Mouse (Mus musculus): ENCODE measurements around the gene Romo1.
"Not testable (repeated sequence)": the region's sequence is repeated elsewhere in the genome, so short reads cannot be mapped to it uniquely, and the experiment has no call there.

Romo1 gene

DNA sequence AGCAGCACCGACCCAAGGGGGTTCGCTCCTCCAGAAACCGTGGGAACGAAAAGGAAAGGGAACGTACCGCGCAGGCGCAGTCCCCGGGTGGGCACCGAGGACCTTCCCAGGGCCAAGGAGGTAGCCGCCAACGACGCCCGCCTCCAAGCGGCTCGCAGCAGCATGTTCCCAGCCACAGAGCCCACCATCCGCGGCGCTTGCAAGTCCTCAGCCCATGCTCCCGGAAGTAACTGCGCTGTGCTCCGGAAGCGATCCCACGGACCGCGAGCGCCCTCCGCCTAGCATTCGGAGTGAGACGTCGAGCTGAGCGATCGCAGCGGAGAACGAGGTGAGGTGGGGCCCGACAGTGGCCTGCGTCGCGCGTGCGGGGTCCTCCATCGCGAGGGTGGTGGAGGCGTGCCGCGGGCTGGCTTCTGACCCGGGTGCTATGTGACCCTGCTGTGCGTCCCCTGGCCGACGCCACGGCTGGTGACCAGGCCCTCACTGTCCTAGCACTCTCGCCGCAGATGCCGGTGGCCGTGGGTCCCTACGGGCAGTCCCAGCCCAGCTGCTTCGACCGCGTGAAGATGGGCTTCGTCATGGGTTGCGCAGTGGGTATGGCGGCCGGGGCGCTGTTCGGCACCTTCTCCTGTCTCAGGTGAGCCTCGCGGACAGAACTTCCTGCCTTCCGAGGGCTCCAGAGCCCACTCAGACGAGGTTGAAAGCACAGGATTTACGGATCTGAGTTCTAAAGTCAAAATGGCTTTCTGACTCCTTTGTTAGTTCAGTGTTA is at the start of gene Romo1, which contains the start of gene Nfs1:
Gene Romo1 (plus strand): TSS at position 87 of the 772 bp plus-strand sequence.
Gene Nfs1 (minus strand): TSS at position 234 of the 772 bp plus-strand sequence.
- peak; percentile 94 for DNase-seq

DNA sequence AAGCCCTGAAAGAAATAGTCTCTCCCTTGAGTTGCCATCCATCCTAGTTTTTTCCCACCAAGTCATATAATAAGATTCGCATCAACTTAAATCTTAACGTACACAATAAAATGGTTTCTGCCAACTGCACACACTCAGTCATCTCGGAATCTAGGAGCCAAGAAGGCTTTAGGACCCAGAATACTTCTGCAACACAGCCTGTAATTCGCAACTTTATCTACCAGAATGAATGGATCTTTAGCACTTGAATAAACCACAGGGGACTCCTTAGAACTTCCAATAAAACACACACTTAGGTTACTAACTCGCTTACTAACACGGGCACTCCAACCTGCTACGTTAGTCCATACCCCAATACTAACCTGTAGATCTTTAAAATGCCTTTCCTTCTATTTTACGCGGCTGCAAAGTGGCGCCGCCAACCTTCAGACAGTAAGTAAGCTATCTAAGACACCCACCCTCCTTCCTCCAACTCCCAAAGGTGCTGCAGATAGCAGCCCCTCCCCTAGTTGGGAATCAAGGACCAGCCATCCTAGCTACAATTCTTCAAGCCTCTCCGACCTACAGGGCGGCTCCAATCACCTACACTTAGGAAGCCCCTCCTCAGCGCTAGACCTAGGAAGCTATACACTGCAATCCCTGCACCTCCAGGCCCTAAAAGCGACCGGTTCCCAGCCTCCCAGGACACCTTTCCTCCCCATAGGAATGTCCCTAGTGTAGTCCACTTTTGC is 33.0 kb upstream of the Romo1 start:
- DNase-seq = peak; percentile 42

DNA sequence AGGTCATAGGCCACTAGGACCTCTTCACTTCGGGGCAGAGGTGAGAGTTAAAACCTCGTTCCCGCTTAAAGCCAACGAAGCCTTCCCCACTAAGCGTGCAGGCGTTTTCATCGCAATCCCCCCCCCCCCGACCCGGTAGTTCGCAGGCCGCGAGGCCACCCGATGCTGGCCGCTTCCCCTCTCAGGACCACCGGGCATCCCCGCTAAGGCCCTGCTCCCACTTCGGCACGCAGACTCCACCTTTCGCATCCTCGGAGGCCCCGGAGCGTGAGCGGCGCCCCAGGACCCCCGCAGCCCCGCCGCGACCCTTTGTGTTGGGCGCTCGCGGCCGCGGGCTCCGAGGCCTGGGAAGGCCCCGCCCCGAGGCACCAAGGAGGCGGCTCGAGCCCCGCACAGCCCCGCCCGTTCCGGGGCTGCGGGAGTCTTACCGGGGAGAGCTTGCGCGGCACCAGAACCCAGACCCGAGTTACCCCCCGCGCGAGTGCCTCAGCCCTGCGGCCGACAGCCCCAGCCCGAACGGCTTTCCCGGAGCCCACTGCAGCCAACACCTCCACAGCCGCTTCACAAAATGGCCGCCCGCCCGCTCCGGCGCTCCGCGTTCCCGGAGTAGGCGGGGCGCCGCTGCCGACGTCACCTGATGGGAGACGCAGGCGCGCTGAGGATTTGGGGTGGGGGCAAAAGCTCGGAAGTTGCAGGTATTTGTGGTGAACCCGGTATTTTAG is 32.3 kb upstream of the Romo1 start, which contains the start of the genes Cpne1 and Rbm12:
Gene Cpne1 (minus strand): TSS at position 608 of the 722 bp plus-strand sequence.
Gene Rbm12 (minus strand): TSS at position 621 of the 722 bp plus-strand sequence.
- peak; percentile 97 for DNase-seq

- DNase-seq = not testable (repeated sequence)
Measured at GRCm38 (mm10) chr2:156112080-156112423, 31.8 kb upstream of the Romo1 start.

DNA sequence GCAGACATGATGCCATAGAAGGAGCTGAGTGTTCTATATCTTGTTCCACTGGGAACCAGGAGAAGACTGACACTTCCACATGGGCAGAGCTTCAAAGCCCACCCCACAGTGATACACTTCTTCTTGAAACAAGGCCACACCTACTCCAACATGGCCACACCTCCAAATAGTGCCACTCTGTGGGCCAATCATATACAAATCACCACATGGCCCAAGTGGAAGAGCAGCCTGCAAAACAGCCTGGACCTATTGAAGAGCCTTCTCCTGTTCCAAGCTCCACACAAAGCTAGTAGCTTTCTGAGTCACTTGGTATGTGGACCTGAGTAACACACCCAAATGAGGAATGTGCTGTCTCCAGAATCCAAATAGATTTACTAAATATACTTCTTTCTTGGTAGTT is 24.3 kb upstream of the Romo1 start:
- DNase-seq = no peak

GRCm38 (mm10) chr2:156123731-156124130 is 20.1 kb upstream of the Romo1 start:
- DNase-seq = no peak

DNA sequence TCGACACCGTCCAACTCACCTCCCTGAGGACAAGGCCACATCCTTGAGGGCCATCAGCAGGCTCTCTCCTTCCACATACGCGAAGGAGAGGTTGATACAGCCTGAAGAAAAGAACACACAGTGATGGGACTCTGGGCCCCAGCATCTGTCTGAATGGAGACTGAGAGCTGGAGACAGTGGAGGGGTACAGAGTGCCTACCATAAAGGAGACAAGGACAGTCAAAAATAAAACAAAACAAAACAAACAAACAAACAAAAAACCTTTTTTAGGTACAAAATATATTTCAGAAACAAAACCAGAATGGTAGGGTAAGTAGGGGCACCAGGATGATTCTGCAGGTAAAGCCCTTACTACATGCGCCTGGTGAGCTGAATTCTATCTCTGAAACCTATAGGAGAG is 16.8 kb upstream of the Romo1 start, which contains the start of gene Gm28036:
Gene Gm28036 (minus strand): TSS at position 101 of the 400 bp plus-strand sequence.
- no peak for DNase-seq

DNA sequence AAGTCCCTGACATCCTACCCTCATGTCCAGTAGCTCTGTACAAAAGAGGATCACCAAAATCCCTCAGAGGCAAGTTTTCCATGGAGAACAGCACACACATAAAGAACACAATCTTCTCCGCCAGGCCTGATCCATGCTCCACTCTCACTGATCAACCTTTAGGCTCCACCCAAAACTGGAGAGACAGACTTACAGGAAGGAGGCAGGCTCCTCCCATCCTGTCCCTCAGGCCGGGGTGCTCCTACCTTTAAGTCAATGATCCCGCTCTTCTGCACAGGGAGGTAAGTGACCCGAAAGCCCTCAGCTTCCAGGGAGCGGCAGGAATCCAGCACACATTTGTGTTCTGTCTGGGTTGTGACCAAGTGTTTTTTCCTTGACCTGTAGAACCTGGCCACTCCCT is 9.7 kb upstream of the Romo1 start:
- DNase-seq = no peak

DNA sequence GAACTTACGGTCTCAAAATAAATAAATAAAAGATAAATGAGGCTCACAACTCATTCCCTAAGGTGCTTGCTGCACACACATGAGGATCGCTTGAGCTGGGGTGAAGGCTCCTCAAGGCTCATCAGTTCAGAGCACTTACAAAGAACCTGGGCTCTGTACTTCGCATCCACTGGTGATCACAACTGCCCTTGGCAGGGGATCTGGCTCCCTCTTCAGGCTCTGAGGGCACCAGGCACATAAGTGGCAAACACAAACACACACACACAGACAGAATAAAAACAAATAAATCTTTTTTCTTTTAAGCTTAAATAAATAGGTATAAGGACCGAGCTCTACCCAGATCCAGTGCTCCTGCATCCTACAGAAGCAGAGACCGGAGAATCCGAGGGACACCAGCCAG is 8.1 kb upstream of the Romo1 start:
- DNase-seq = peak; percentile 12

GRCm38 (mm10) chr2:156142820-156143219 is 1.0 kb upstream of the Romo1 start:
- no peak for DNase-seq

DNA sequence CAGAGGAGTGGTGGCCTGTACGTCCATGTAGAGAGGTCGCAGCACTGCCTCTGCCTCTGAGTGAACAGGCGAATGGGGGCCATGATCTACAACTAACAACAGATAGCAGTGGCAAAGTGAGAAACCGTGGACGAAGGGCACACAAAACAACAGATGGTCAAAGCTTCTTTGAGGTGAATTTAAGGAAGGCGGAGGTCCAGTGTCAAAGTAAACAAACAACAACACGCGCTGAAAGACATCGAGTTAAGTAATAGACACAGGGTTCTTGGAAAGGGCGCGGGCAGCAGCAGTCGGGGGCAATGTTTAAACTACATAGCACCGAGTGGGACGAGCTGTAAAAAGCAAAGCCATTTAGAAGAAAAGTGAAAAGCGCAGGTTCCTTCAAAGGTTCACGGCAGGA is 472 bp upstream of the Romo1 start:
- no peak for DNase-seq

- no peak for DNase-seq
Measured at GRCm38 (mm10) chr2:156145486-156146130, 1.8 kb downstream of the Romo1 start.

DNA sequence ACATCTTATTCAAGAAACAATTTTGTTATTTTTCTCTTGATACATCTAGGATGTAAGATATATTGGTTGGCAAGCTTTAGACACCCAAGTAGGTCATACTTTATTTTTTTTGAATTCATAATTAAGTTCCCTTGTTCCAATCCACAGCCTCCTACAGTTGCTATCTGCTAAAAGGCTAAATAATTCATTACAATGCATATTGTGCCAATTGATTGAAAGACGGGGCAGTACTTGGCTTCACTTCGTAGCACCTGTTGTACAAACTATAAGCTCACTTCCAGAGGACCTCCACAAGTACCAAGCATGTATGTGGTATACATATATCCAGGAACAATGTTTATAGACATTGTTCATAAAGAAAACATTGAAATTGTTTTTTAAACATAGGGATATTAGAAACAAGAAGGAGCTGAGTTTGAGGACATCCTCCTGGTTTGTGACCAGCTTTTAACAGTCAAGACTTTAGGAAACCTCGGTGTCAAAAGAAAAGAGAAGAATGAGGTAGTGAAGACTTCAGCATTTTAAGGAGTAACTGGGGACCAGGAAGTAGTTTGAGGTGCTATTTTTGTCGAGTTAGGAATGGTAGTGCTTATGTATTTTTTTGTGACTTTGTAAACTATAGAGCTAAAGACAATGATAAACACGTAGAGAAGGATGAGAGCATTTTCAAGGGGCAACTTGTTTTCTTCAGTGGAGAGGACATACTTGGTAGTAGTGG is 2.6 kb downstream of the Romo1 start:
- no peak for DNase-seq

DNA sequence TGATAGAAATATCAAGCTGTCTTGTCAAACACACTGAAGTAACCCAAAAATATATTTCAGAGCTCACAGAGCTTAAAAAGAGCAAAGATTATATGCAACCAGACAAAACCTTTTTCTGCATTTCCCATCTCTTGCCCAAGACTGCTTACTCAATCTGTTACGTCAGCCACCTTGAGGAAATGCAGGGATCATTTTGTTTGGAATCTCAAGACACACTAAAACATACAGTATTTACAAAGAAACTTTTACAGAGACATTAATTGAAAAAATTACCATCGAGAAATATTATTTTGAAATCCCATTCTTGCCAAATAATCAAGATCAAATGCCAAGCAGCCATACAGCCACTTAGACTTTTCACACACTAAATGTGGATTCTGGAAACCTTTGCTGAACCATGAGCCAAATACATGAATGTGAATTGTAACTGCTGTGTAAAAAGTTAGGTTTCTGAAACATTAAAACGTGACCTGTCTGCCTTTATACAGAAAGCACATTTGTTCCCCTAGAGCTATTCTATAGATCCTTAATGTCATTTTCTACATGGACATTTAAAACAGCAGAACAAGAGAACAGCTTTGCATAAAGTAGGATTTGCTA is 3.6 kb downstream of the Romo1 start:
- DNase-seq = no peak

- DNase-seq = no peak
Measured at GRCm38 (mm10) chr2:156151538-156151937, 7.7 kb downstream of the Romo1 start.

DNA sequence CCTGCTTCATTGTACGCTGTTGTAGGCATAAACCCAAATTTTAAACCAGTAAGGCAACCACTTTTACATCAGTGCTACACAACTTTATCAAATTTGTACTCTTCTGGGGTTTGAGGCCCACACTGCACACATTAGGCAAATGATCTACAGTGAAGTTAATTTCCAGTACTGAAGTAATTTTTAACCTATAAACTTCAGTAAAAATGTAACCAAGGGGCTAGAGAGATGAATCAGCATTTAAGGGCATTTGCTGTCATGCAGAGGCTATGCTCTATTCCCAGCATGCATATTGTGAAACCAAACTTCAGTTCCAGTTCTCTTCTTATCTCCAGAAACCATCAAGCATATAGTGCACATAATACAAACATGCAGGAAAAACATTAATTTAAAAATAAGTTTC is 21.6 kb downstream of the Romo1 start:
- no peak for DNase-seq

- no peak for DNase-seq
Measured at GRCm38 (mm10) chr2:156166557-156166956, 22.7 kb downstream of the Romo1 start.

- no peak for DNase-seq
Measured at GRCm38 (mm10) chr2:156177079-156177478, 33.2 kb downstream of the Romo1 start.

DNA sequence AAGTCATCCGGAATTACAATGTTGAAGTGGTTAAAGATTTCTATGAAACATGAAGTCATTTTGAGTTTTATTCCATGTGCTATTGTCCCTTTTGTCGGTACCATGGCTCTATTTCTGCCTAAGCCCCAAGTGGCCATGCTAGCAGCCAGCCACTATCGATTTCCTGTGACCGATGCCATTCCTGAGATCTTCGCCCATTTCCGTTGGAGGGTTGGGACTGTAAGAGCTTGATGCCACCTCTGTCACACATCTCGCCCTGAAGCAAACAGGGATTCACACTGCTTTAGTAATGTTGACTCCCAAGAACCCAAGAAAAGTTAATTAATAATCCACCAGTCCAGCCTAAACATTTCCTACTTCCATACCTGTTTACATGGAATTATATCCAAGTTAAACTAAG is 33.8 kb downstream of the Romo1 start:
- DNase-seq = no peak

GRCm38 (mm10) chr2:156179046-156179795 is 35.4 kb downstream of the Romo1 start:
- DNase-seq = peak; percentile 87

DNA sequence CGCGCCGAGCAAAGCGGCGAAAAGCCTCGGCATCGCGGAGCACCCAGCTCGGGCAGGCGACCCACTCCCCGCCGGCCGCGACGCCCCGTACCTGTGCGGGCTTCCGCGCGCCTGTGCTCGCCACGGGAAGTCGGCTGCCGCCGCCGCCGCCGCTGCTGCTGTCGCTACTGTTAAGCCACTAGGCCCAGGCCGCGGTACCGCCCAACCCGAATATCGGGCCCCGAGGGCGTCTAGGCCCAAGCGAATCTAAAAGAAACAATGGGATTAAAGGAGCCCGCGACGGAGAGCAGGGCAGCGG is 35.9 kb downstream of the Romo1 start:
- no peak for DNase-seq

Measured in thymus, postnatal 25 days (tissue).